Mouse (Mus musculus): Measurements from ENCODE around the gene Tmed8.

DNA sequence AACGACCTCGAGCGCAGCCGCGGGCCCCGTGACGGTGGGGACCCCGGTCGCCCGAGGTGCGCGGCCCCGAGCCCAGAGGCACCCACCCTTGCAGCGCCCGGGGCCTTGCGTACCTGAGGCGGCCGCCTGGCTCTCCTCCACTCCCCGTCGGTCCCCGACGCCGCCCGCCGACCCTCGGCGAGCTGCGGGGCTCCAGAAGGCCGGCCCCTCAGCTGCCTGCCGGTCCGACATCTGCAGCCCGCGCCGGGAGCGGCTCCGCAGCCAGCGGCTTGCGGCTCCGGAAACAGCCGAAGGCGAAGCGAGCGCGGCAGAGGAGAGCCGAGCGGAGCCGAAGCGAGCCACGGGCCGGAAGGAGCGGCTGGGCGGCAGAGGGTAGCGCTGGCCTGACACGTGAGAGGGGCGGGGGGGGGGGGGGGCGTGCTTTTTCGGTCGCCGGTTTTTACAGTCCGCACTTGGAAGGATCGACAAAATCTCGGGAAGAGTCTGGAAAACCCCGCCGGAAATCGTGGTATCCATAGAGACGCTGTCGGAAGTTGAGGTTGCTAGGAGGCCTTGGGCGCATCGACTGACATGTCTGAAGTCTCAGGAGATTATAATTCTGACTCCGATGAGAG lies at the start of gene Tmed8:
- TF ChIP-seq CTCF (IDR thresholded peaks at IDR 0.05; ENCODE audit: insufficient read depth, low read length), result no peak
- no peak for TF ChIP-seq POLR2A (IDR thresholded peaks at IDR 0.05; ENCODE audit: borderline replicate concordance, extremely low read depth, low read depth, low read length)

All from lung, adult 2 months (tissue).